Mouse (Mus musculus) forebrain, embryonic 13.5 days (tissue): ENCODE results near the gene Paxbp1. TPM values are rescaled to one million over a fixed set of nuclear protein-coding genes. Genes with fewer than 3 reads are reported as not detected.

Experiments used
- ATAC-seq: fragments of 200-750 bp; cut with Nextera tagmentation; 2 replicates; pipeline ENCODE4 v1.8.0; 2017
- H3K27ac ChIP-seq: fragments of 300-500 bp; sonication (generic); 2 replicates; pipeline ENCODE4 v1.5.1; 2015; ENCODE audit warnings: inconsistent platforms, mild to moderate bottlenecking, moderate library complexity
- H3K27me3 ChIP-seq: fragments of 300-500 bp; sonication (generic); 2 replicates; pipeline ENCODE4 v1.6.1; 2015; ENCODE audit warnings: mild to moderate bottlenecking, inconsistent platforms
- H3K36me3 ChIP-seq: fragments of 300-500 bp; sonication (generic); 2 replicates; pipeline ENCODE4 v1.6.1; 2015; ENCODE audit warnings: mild to moderate bottlenecking, inconsistent platforms; ENCODE audit not compliant: poor library complexity, severe bottlenecking
- H3K4me1 ChIP-seq: fragments of 300-500 bp; sonication (generic); 2 replicates; pipeline ENCODE4 v1.6.1; 2015; ENCODE audit warnings: inconsistent platforms
- H3K4me2 ChIP-seq: fragments of 300-500 bp; sonication (generic); 2 replicates; pipeline ENCODE4 v1.6.1; 2015; ENCODE audit warnings: inconsistent platforms, mild to moderate bottlenecking, moderate library complexity
- H3K4me3 ChIP-seq: fragments of 300-500 bp; sonication (generic); 2 replicates; pipeline ENCODE4 v1.5.1; 2015; ENCODE audit warnings: mild to moderate bottlenecking, inconsistent platforms
- H3K9ac ChIP-seq: fragments of 300-500 bp; sonication (generic); 2 replicates; pipeline ENCODE4 v1.6.1; 2015; ENCODE audit warnings: mild to moderate bottlenecking, inconsistent platforms
- H3K9me3 ChIP-seq: fragments of 300-500 bp; sonication (generic); replicated peaks from 2 replicates; pipeline ENCODE4 v1.6.1; 2016; ENCODE audit warnings: inconsistent platforms
- WGBS: fragments of 180-500 bp; shearing (Covaris S2); methylation state at CpG from one replicate; pipeline ENCODE4 v1.1.7; 2015; 5-methylcytosine and 5-hydroxymethylcytosine counted together
- polyA plus RNA-seq: library from polyadenylated mRNA; unstranded; fragments of >200 nt; fragmentation: Nextera tagmentation; extraction: Ambion mirVana; gene quantifications from 2 replicates; pipeline ENCODE4 v1.2.1, GENCODE M21; 2015

The Paxbp1 gene
- polyA plus RNA-seq, 1 experiment from 2014 or later, result 75.8 TPM

DNA sequence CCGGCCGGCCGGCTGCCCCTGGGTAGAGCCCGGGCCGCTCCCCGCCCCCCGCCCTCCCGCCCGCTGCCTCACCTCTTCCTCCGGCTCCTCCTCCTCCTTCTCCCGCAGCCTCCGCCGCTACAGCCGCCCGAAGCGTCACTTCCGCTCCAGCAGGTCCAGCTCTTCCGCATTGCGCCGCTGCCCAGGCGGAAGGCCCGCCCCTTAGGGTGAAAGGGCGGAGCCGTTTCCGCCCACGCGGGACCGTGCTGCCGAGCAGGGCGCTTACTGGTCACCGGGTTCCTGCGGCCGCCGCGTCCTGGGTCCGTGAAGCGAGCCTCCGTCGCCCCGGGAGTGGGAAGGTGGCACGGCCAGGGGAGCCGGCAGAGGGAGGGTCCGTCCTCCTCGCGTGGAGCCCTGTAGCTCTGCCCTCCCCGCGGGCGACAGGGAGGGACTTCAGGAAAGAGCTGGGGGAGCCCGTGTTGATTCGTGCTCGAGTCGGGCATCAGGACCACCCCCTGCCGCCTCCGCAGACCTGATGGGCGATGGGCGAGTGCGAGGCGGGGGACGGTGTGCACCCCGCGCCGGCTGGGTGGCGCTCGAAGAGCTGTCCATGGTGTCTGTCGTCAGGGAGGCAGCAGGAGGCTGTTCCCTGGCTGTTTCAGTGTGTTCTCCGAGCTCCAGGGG, 33.2 kb downstream of the Paxbp1 start, which contains the start of gene Synj1:
Gene Synj1, minus strand, starts transcription at position 288 of the 663 bp plus-strand sequence.
- Histone ChIP-seq H3K36me3 (peaks cover 23% of the 10 kb centered on the region), H3K9me3 (no peaks in the 10 kb centered on the region), H3K4me1 (peaks cover 22% of the 10 kb centered on the region), H3K9ac (peak within 1 kb of the TSS; percentile 91), H3K4me3 (peak within 1 kb of the TSS; percentile 90), H3K4me2 (peak within 1 kb of the TSS; percentile 67), H3K27ac (peak within 1 kb of the TSS; percentile 93), H3K27me3 (no peaks in the 10 kb centered on the region)
- 0% methylated on average over 60 of the region's 66 CpGs for WGBS
- peak; percentile 97 for ATAC-seq

DNA sequence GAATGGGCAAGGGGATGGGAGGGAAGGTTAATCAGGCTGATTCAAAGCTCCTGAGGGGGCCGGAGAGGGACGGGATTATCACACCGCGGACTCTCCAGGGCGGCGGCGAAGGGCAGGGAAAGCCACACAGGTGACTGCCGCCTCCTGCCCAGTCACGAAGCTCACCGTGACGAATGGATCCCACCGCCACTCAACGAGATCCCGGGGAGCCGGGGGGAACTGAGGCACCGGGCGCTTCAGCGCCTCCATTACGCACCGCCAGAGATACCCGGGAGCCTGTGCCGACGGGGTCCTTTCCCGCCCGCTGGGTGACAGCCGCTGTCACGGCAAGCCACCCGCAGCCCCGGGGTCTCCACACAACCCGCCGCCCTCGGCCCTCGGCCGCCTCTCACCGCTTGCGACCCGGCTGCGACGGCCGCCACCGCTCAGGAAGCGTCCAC, 33.7 kb downstream of the Paxbp1 start:
- peak; percentile 77 for ATAC-seq
- 0% methylated on average over 42 of the region's 42 CpGs for WGBS

DNA sequence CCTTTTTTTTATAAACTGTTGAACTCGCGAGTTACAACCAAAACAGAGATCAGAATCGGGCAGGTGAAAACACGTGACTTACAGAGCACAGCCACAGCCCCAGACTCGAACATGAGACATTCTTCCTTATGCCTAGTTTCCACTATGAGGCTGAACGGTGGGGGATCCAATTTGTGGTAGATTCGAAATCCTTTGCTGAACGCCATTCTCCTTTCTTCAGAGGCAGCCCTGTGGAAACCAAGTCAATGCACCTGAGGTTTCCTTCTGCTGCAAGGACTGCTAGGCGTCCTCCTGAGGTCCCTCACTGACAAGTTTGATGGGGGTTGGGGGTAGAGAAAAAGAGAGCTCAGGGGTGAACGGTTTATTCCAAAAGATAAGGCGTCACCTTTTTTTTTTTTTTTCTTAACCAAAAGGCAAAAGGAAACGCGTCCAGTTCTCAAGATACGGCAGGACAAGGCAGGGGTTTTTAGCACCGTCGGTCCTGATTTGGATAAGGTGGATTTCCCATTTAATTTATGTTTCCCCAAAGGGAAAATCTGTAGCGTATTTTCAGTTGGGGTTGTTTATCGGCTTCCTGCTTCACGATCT, 34.3 kb downstream of the Paxbp1 start:
- Histone ChIP-seq H3K9ac (peak overlapping the region; percentile 91), H3K27me3 (no peaks in the 10 kb centered on the region)

More for the DNA sequence above, 33.7 kb downstream of the Paxbp1 start:
- peak overlapping the region; percentile 91 for H3K9ac ChIP-seq
- H3K27me3 ChIP-seq, result no peaks in the 10 kb centered on the region
- H3K27ac ChIP-seq, result peak overlapping the region; percentile 93
- H3K9me3 ChIP-seq, result no peaks in the 10 kb centered on the region
- H3K4me3 ChIP-seq, result peak overlapping the region; percentile 90
- peaks cover 17% of the 10 kb centered on the region for H3K36me3 ChIP-seq
- H3K4me2 ChIP-seq, result peak overlapping the region; percentile 67
- H3K4me1 ChIP-seq, result peaks cover 22% of the 10 kb centered on the region

DNA sequence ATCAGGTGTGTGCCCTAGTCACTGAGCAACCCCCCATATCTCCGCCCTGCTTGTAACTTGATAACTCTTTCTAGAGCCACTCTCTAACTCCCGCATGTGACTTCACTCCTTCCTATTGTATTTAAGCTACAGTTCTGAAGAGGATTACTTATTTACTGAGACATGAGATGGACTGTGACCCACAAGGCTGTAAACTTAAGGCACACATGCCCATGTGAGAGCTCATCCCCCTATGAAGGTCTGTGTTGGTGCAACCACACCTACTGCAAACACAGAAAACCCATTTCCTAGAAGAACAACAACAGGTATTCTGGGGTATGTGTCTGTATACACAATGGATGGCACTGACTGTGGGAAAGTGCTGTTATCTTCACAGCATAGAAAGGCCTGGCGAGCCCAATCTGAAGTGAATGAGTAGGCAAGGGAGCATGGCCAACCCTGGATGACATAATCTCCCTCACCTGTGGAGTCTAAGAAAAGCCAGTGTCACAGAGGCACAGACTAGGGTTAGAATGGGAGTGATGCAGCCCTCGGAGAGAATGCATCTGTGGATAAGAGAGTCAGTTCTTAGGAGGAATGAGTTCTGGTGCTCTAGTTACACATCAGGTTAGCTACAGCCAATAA, 39.3 kb downstream of the Paxbp1 start:
- ATAC-seq, result no peak
- no peaks in the 10 kb centered on the region; the same call in 1 of the 2 replicates for H3K36me3 ChIP-seq
- 91% methylated on average over 4 of the region's 4 CpGs for WGBS
- H3K4me1 ChIP-seq, result peaks cover 11% of the 10 kb centered on the region
- no peak overlapping the region for H3K9ac ChIP-seq
- H3K27me3 ChIP-seq, result no peaks in the 10 kb centered on the region
- no peak overlapping the region for H3K4me3 ChIP-seq
- H3K4me2 ChIP-seq, result no peak overlapping the region
- no peaks in the 10 kb centered on the region for H3K9me3 ChIP-seq
- no peak overlapping the region for H3K27ac ChIP-seq

More for the DNA sequence above, 34.3 kb downstream of the Paxbp1 start:
- WGBS, result under 1% methylated on average over 19 of the region's 19 CpGs
- peaks cover 11% of the 10 kb centered on the region for H3K36me3 ChIP-seq
- H3K27ac ChIP-seq, result peak overlapping the region; percentile 93
- no peak for ATAC-seq
- H3K9me3 ChIP-seq, result no peaks in the 10 kb centered on the region
- H3K4me3 ChIP-seq, result peak overlapping the region; percentile 90
- H3K4me2 ChIP-seq, result peak overlapping the region; percentile 67
- peaks cover 22% of the 10 kb centered on the region for H3K4me1 ChIP-seq

DNA sequence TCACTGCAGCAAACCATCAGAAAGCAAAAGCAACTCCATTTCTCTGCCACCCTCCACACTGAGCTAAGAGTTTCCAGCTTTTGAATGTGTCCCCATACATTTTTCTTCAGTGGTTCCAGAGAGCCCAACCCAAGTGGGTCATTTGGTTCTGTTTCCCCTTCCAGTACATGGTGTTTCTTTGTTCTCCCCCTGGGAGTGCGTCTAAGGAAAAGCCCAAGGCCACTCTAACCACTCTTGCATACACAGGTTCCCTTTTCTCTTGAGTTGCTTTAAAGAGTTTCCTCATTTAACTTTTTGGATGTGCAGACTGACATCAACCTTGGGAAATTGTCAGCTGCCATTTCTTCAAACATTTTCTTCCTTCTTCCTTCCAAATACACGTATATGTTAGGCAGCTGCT, 43.2 kb downstream of the Paxbp1 start:
- H3K4me3 ChIP-seq, result no peak overlapping the region
- peaks cover 17% of the 10 kb centered on the region for H3K4me1 ChIP-seq
- no peak overlapping the region for H3K4me2 ChIP-seq
- ATAC-seq, result no peak
- no peaks in the 10 kb centered on the region; the same call in 1 of the 2 replicates for H3K36me3 ChIP-seq
- no peaks in the 10 kb centered on the region for H3K9me3 ChIP-seq
- H3K27ac ChIP-seq, result no peak overlapping the region
- 87% methylated on average over 2 of the region's 2 CpGs for WGBS
- H3K27me3 ChIP-seq, result no peaks in the 10 kb centered on the region
- no peak overlapping the region for H3K9ac ChIP-seq

DNA sequence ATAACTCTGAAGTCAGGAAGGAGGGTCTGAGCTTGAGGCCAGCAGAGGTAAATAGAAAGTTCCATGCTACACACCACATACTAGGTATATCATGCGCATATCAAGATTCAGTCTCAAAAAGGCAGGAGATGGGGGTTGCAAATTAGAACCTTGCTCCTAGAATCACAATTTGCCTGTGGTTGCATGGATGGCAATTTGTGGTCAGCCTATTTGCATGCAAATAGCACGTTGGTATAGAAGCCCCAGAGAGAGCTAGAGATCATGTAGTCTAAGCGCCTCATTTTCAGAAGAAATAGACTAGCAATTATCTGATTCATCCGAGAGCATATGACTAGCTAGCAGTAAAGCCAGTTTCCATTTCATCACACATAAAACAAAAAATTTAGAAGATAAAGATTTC, 44.5 kb downstream of the Paxbp1 start:
- no peak for ATAC-seq
- Histone ChIP-seq H3K27ac (no peak overlapping the region), H3K9ac (peak overlapping the region; percentile 30; the same call in 1 of the 2 replicates), H3K36me3 (no peaks in the 10 kb centered on the region; the same call in 1 of the 2 replicates), H3K4me1 (peaks cover 17% of the 10 kb centered on the region), H3K4me2 (no peak overlapping the region), H3K9me3 (no peaks in the 10 kb centered on the region), H3K4me3 (no peak overlapping the region), H3K27me3 (no peaks in the 10 kb centered on the region)
- WGBS, result 45% methylated on average over 4 of the region's 4 CpGs

DNA sequence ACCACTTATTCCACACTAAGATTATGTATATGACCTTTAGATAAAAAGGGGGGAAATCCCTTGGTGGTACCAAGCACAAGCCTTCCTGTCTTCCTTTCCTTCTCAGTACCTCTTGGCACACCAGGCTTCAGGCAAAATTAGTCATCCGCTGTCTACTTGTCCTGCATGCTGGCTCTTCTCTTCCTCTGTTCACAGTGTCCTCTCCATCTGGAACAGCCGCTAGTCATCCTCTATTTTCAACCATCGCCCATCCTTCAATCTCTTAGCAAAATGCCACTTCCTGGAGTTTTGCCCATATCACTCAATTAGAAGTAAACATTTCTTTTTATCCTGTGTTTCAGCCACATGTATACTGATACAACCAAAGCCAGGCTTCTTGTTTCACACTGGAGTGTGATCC, 46.5 kb downstream of the Paxbp1 start:
- Histone ChIP-seq H3K36me3 (peaks cover 6% of the 10 kb centered on the region; the same call in 1 of the 2 replicates), H3K4me3 (no peak overlapping the region), H3K4me1 (peaks cover 17% of the 10 kb centered on the region), H3K4me2 (no peak overlapping the region), H3K9ac (no peak overlapping the region), H3K27me3 (no peaks in the 10 kb centered on the region), H3K9me3 (no peaks in the 10 kb centered on the region), H3K27ac (no peak overlapping the region)
- no peak for ATAC-seq
- WGBS, result 89% methylated on average over 3 of the region's 3 CpGs

DNA sequence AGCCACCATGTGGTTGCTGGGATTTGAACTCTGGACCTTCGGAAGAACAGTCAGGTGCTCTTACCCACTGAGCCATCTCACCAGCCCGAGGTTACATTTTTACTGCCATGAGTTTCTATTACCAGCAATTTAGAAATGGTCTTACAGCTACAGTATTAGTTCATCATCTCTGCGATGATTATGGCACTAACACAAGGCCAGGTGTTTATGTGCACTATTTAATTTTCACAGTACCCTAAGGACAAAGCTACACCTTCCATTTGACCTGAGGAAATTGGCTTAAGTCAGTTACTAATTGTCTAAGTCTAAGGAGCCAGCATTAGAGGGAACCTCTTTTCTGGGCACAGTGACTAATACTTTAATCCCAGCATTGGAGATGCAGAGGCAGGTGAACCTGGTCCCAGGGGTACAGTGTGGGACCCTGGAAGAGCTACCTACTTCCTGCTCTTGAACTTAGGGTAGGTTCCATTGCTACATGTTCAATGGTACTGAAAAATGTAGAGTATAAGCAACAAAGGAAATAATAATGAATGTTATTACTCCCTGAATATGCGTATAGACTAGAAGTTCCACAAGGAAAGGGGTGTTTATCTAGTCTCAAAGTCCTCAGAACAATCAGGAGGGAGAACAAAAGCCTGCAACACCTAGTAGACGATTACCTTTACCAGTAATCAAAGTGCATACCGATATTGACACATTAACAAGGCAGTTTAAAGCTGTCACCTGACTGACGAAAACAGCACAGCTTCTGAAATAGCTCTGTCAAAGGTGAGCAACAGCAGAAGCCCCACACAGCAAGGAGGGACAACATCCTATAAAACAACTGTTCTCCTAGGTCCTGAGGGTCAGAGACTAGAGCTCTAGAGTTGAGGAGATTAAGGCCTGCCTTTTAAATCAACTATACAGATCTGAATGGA, 47.8 kb downstream of the Paxbp1 start:
- Histone ChIP-seq H3K36me3 (peaks cover 8% of the 10 kb centered on the region; the same call in 1 of the 2 replicates), H3K27me3 (no peaks in the 10 kb centered on the region), H3K4me1 (peaks cover 17% of the 10 kb centered on the region), H3K27ac (no peak overlapping the region), H3K4me3 (no peak overlapping the region), H3K4me2 (no peak overlapping the region), H3K9ac (no peak overlapping the region), H3K9me3 (no peaks in the 10 kb centered on the region)
- whole genome bisulfite sequencing, result 86% methylated on average over 7 of the region's 7 CpGs
- no peak for ATAC-seq

DNA sequence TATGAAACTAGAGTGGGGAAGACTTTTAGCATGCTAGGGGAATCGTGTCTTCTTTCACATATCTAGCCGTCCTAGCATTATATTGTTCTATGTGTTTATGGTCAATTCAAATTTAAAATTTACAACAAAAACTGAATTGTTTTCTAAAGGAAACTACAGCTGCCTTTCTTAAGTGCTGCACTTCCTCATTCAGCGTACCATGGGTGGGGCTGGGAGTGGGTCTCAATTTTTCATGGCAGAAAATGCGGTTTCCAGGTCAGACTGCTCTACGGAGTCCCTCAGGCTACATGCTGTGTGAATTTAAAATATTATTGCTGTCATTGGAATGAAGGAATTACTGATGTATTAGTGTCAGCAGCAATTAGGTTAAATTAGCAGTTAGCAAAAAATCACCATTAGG, 48.8 kb downstream of the Paxbp1 start:
- no peak for ATAC-seq
- Histone ChIP-seq H3K9ac (no peak overlapping the region), H3K4me3 (no peak overlapping the region), H3K27ac (no peak overlapping the region), H3K36me3 (peaks cover 18% of the 10 kb centered on the region; the same call in 1 of the 2 replicates), H3K4me1 (peaks cover 17% of the 10 kb centered on the region), H3K4me2 (no peak overlapping the region), H3K27me3 (no peaks in the 10 kb centered on the region), H3K9me3 (no peaks in the 10 kb centered on the region)
- WGBS, result 87% methylated on average over 5 of the region's 5 CpGs

DNA sequence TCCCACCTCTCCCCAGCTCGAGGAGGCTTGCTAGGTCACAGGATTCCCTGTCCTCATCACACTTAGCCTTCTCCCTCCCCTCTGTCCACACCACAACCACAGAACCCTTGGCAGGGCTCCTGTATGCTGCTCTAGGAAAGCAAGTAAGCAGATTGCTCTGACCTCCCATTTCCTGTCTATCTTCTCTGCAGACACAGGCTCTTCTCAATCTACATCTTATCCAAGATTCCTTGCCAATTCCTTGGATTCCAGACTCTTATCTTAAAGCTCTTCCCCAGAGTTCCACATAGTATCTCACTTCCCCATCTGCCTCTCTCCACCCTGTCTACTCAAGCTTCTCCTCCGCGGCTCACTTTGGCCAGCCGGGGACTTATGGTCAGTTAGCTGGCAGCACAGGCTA, 49.3 kb downstream of the Paxbp1 start:
- no peak for ATAC-seq
- Histone ChIP-seq H3K4me2 (no peak overlapping the region), H3K27me3 (no peaks in the 10 kb centered on the region), H3K9ac (no peak overlapping the region), H3K36me3 (peaks cover 23% of the 10 kb centered on the region; the same call in 1 of the 2 replicates), H3K9me3 (no peaks in the 10 kb centered on the region), H3K4me1 (peaks cover 17% of the 10 kb centered on the region), H3K27ac (no peak overlapping the region), H3K4me3 (no peak overlapping the region)
- WGBS, result 85% methylated on average over 4 of the region's 4 CpGs

DNA sequence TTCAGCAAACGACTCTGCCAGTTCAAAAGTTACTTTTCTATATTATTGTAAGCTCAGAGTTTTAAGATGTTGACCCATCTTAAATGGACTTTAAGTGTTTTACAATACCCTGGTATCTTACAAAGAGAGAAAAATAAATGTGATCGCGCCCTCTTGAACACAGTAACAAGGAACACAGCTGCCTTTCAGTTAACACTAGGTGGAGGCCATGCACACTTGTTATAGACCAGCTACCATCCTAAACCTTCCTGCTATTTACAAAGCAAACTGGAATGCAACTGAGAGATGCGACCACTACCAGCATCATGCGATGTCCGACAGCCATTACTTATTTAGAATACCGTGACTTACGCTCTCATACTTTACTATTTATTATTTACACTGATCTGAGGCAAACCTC, 55.2 kb downstream of the Paxbp1 start:
- no peaks in the 10 kb centered on the region for H3K9me3 ChIP-seq

More for the DNA sequence above, 55.2 kb downstream of the Paxbp1 start:
- Histone ChIP-seq H3K4me3 (no peak overlapping the region), H3K9ac (no peak overlapping the region), H3K4me2 (no peak overlapping the region), H3K4me1 (no peaks in the 10 kb centered on the region), H3K27me3 (no peaks in the 10 kb centered on the region), H3K27ac (no peak overlapping the region), H3K36me3 (peaks cover 38% of the 10 kb centered on the region)
- 98% methylated on average over 8 of the region's 8 CpGs for WGBS
- no peak for ATAC-seq
